ENCODE assay signal across 11 mouse cellular contexts in genomic region chr10:80169651-80170050, GRCm38 (mm10). TPM values are rescaled to one million over a fixed set of nuclear protein-coding genes. Genes with fewer than 3 reads are reported as not detected.
A peak's percentile ranks its signal among the peaks of the same experiment; 100 is the strongest.
DNase-seq lines count a peak whose midpoint lies in the region; ATAC-seq and TF ChIP-seq lines count a peak whose summit lies in the region.
"Had no signal": no experiment of that assay in that cellular context is flagged by ENCODE, and none has a peak within 500 bp of the region (broad histone marks: within the 10 kb centered on the region; RNA-seq: fewer than 3 reads in every experiment).

No protein-coding gene starts in this region.

- no peak overlapping the region for H3K4me2 ChIP-seq in heart, embryonic 11.5 days
- peak overlapping the region; percentile 85 for H3K4me2 ChIP-seq in lung, embryonic 14.5 days
- peak overlapping the region; percentile 92; the same call in 1 of the 2 replicates for H3K4me2 ChIP-seq in midbrain, embryonic 15.5 days

- no peak for TF ChIP-seq EP300 in heart, adult 2 months (IDR thresholded peaks at IDR 0.05; ENCODE audit: insufficient read depth, low read depth, low read length)

- DNase-seq in heart, adult 2 months: no peak
- DNase-seq in lung, embryonic 14.5 days: no peak
- DNase-seq in lung, postnatal 14 days: no peak
- no peak for DNase-seq in embryonic facial prominence, embryonic 10.5 days (ENCODE audit: low spot score)
- DNase-seq in cerebellum, adult 11 months: no peak
- DNase-seq in left cerebral cortex, adult 8-10 months (ENCODE audit: low spot score in 2 of 2): no peak
- DNase-seq: gastrocnemius, postnatal 25 days; right cerebral cortex, postnatal 25 days; thymus, postnatal 25 days had no signal

- intact Hi-C loops in heart, adult 2 months (cut with DNase I): loop anchor here (5.0 to 10.0 kb wide), 2 partner anchors 155 to 317 kb away; partner anchors contain the start of genes 2310011J03Rik, Pcsk4, Ptbp1 and Reep6

- no peaks in the 10 kb centered on the region for H3K9me3 ChIP-seq in heart, embryonic 11.5 days (replicated peaks; ENCODE audit: control insufficient read depth, low read length)
- no peaks in the 10 kb centered on the region for H3K9me3 ChIP-seq in lung, embryonic 14.5 days (ENCODE audit: low read depth, low read length)
- no peaks in the 10 kb centered on the region for H3K9me3 ChIP-seq in embryonic facial prominence, embryonic 10.5 days
- H3K9me3 ChIP-seq in midbrain, embryonic 15.5 days: no peaks in the 10 kb centered on the region

- peaks cover 33% of the 10 kb centered on the region for H3K4me1 ChIP-seq in heart, embryonic 11.5 days (ENCODE audit: control insufficient read depth, insufficient read depth, low read length)
- peaks cover 7% of the 10 kb centered on the region for H3K4me1 ChIP-seq in heart, adult 2 months (ENCODE audit: control insufficient read depth, insufficient read depth, low read length)
- H3K4me1 ChIP-seq in lung, embryonic 14.5 days (ENCODE audit: insufficient read depth): peaks cover 19% of the 10 kb centered on the region
- H3K4me1 ChIP-seq in embryonic facial prominence, embryonic 10.5 days: peaks cover 72% of the 10 kb centered on the region
- H3K4me1 ChIP-seq in midbrain, embryonic 15.5 days: peaks cover 66% of the 10 kb centered on the region

- TF ChIP-seq CTCF in heart, adult 2 months (IDR thresholded peaks at IDR 0.05): no peak
- TF ChIP-seq CTCF in lung, embryonic 14.5 days (IDR thresholded peaks at IDR 0.05; ENCODE audit: low read depth): no peak

- 91% methylated on average over 7 of the region's 7 CpGs for WGBS in heart, embryonic 11.5 days (ENCODE audit: insufficient replicate concordance)
- WGBS in heart, adult 2 months: 90% methylated on average over 7 of the region's 7 CpGs
- WGBS in lung, embryonic 14.5 days: 90% methylated on average over 7 of the region's 7 CpGs
- 93% methylated on average over 7 of the region's 7 CpGs for WGBS in embryonic facial prominence, embryonic 10.5 days
- 96% methylated on average over 7 of the region's 7 CpGs for WGBS in midbrain, embryonic 15.5 days

- no peak overlapping the region for H3K27ac ChIP-seq in heart, embryonic 11.5 days (ENCODE audit: low read depth, low read length)
- H3K27ac ChIP-seq in heart, adult 2 months: no peak overlapping the region
- no peak overlapping the region for H3K27ac ChIP-seq in lung, embryonic 14.5 days (ENCODE audit: low read depth)
- H3K27ac ChIP-seq in embryonic facial prominence, embryonic 10.5 days (replicated peaks): no peak overlapping the region
- no peak overlapping the region for H3K27ac ChIP-seq in midbrain, embryonic 15.5 days

- H3K27me3 ChIP-seq in heart, embryonic 11.5 days (ENCODE audit: control insufficient read depth, insufficient read depth, low read length): no peaks in the 10 kb centered on the region
- H3K27me3 ChIP-seq in heart, adult 2 months (ENCODE audit: control insufficient read depth, insufficient read depth, low read length): no peaks in the 10 kb centered on the region
- no peaks in the 10 kb centered on the region for H3K27me3 ChIP-seq in lung, embryonic 14.5 days (ENCODE audit: insufficient read depth, low read length)
- no peaks in the 10 kb centered on the region for H3K27me3 ChIP-seq in embryonic facial prominence, embryonic 10.5 days (replicated peaks; ENCODE audit: low read depth, poor library complexity, severe bottlenecking)
- H3K27me3 ChIP-seq in midbrain, embryonic 15.5 days (replicated peaks): no peaks in the 10 kb centered on the region

- H3K9ac ChIP-seq in heart, embryonic 11.5 days (ENCODE audit: low read depth, low read length): no peak overlapping the region
- H3K9ac ChIP-seq in heart, adult 2 months (ENCODE audit: low read depth, low read length): no peak overlapping the region
- no peak overlapping the region for H3K9ac ChIP-seq in lung, embryonic 14.5 days
- no peak overlapping the region for H3K9ac ChIP-seq in midbrain, embryonic 15.5 days

- H3K4me3 ChIP-seq in heart, embryonic 11.5 days (ENCODE audit: low read depth, low read length): 0 out of 2 replicates have a peak overlapping the region, but pooled peaks have one; percentile 8
- H3K4me3 ChIP-seq in heart, adult 2 months: no peak overlapping the region
- H3K4me3 ChIP-seq in lung, embryonic 14.5 days (ENCODE audit: low read depth, low read length): no peak overlapping the region
- peak overlapping the region; percentile 94 for H3K4me3 ChIP-seq in embryonic facial prominence, embryonic 10.5 days
- no peak overlapping the region for H3K4me3 ChIP-seq in midbrain, embryonic 15.5 days

- peaks cover 20% of the 10 kb centered on the region for H3K36me3 ChIP-seq in heart, embryonic 11.5 days (ENCODE audit: control insufficient read depth, insufficient read depth, low read length)
- peaks cover 2% of the 10 kb centered on the region for H3K36me3 ChIP-seq in heart, adult 2 months (ENCODE audit: control insufficient read depth, insufficient read depth, low read length)
- H3K36me3 ChIP-seq in lung, embryonic 14.5 days (ENCODE audit: insufficient read depth): peaks cover 35% of the 10 kb centered on the region
- peaks cover 39% of the 10 kb centered on the region for H3K36me3 ChIP-seq in embryonic facial prominence, embryonic 10.5 days (replicated peaks)
- peaks cover 22% of the 10 kb centered on the region for H3K36me3 ChIP-seq in midbrain, embryonic 15.5 days (replicated peaks)

- no peak for ATAC-seq in heart, embryonic 11.5 days (replicated peaks; ENCODE audit: insufficient number of reproducible peaks, low FRiP score, low TSS enrichment)
- no peak for ATAC-seq in lung, embryonic 14.5 days (ENCODE audit: insufficient read depth)
- ATAC-seq in midbrain, embryonic 15.5 days (replicated peaks): no peak

- TF ChIP-seq POLR2A in heart, adult 2 months (IDR thresholded peaks at IDR 0.05; ENCODE audit: insufficient read depth, low read depth, low read length): no peak

- peaks cover 5% of the 10 kb centered on the region for H3K79me2 ChIP-seq in heart, adult 2 months (replicated peaks; ENCODE audit: control insufficient read depth, insufficient read depth, low read length)

RNA-seq across cellular contexts. Expression of gene 1600002K03Rik, which starts 3.1 kb away (rescaled TPM):
- 9.6 and 12.4 TPM in 2 replicates for polyA plus RNA-seq in heart, embryonic 11.5 days (2014; fragmentation: Nextera tagmentation; extraction: Ambion mirVana)
- total RNA-seq in heart, adult 2 months (2021): 1 to 10 TPM; 5.9 to 6.0 TPM
- polyA plus RNA-seq in heart, adult 2 months (2012; rRNA removed): 5.6 and 6.3 TPM in 2 replicates
- 8.3 and 9.7 TPM in 2 replicates for polyA plus RNA-seq in lung, embryonic 14.5 days (2014; fragmentation: Nextera tagmentation; extraction: Ambion mirVana)
- polyA plus RNA-seq in embryonic facial prominence, embryonic 10.5 days (2016; fragmentation: Nextera tagmentation; extraction: Ambion mirVana): 10.8 and 12.0 TPM in 2 replicates
- 13.3 and 14.7 TPM in 2 replicates for polyA plus RNA-seq in midbrain, embryonic 15.5 days (2015; fragmentation: Nextera tagmentation; extraction: Ambion mirVana)
- total RNA-seq in left cerebral cortex, adult 8-10 months (2022): 1 to 10 TPM; 4.1 to 6.0 (median 5.5) TPM

RNA-seq across cellular contexts. Expression of gene Cirbp, which starts 3.9 kb away (rescaled TPM):
- polyA plus RNA-seq in heart, embryonic 11.5 days (2014; fragmentation: Nextera tagmentation; extraction: Ambion mirVana): 49.1 and 52.7 TPM in 2 replicates
- total RNA-seq in heart, adult 2 months (2021): 10 to 100 TPM; 34.2 to 43.2 TPM
- polyA plus RNA-seq in heart, adult 2 months (2012; rRNA removed): 62.5 and 85.8 TPM in 2 replicates
- polyA plus RNA-seq in lung, embryonic 14.5 days (2014; fragmentation: Nextera tagmentation; extraction: Ambion mirVana): 71.8 and 71.9 TPM in 2 replicates
- 93.2 and 110 TPM in 2 replicates for polyA plus RNA-seq in embryonic facial prominence, embryonic 10.5 days (2016; fragmentation: Nextera tagmentation; extraction: Ambion mirVana)
- 364 and 392 TPM in 2 replicates for polyA plus RNA-seq in midbrain, embryonic 15.5 days (2015; fragmentation: Nextera tagmentation; extraction: Ambion mirVana)
- 100 to 1,000 TPM; 124 to 159 (median 143) TPM for total RNA-seq in left cerebral cortex, adult 8-10 months (2022)

RNA-seq across cellular contexts. Expression of gene Efna2, which starts 9.6 kb away (rescaled TPM):
- 13.9 and 14.8 TPM in 2 replicates for polyA plus RNA-seq in heart, embryonic 11.5 days (2014; fragmentation: Nextera tagmentation; extraction: Ambion mirVana)
- total RNA-seq in heart, adult 2 months (2021): 1 to 10 TPM in 1 of 2 experiments, under 1 TPM in 1; 0.86 to 1.1 TPM
- 1.2 and 1.7 TPM in 2 replicates for polyA plus RNA-seq in heart, adult 2 months (2012; rRNA removed)
- 19.6 and 22.7 TPM in 2 replicates for polyA plus RNA-seq in lung, embryonic 14.5 days (2014; fragmentation: Nextera tagmentation; extraction: Ambion mirVana)
- 45.2 and 50.1 TPM in 2 replicates for polyA plus RNA-seq in embryonic facial prominence, embryonic 10.5 days (2016; fragmentation: Nextera tagmentation; extraction: Ambion mirVana)
- polyA plus RNA-seq in midbrain, embryonic 15.5 days (2015; fragmentation: Nextera tagmentation; extraction: Ambion mirVana): 53.4 and 54.6 TPM in 2 replicates
- total RNA-seq in left cerebral cortex, adult 8-10 months (2022): 1 to 10 TPM; 6.8 to 9.1 (median 7.7) TPM

RNA-seq across cellular contexts. Expression of gene Midn, which starts 21.6 kb away (rescaled TPM):
- polyA plus RNA-seq in heart, embryonic 11.5 days (2014; fragmentation: Nextera tagmentation; extraction: Ambion mirVana): 29.5 and 31.9 TPM in 2 replicates
- 100 to 1,000 TPM in 1 of 2 experiments, 10 to 100 TPM in 1; 96.2 to 102 TPM for total RNA-seq in heart, adult 2 months (2021)
- 50.1 and 74.5 TPM in 2 replicates for polyA plus RNA-seq in heart, adult 2 months (2012; rRNA removed)
- 32.6 and 34.2 TPM in 2 replicates for polyA plus RNA-seq in lung, embryonic 14.5 days (2014; fragmentation: Nextera tagmentation; extraction: Ambion mirVana)
- polyA plus RNA-seq in embryonic facial prominence, embryonic 10.5 days (2016; fragmentation: Nextera tagmentation; extraction: Ambion mirVana): 22.2 TPM in 2 replicates
- 29.5 and 29.9 TPM in 2 replicates for polyA plus RNA-seq in midbrain, embryonic 15.5 days (2015; fragmentation: Nextera tagmentation; extraction: Ambion mirVana)
- total RNA-seq in left cerebral cortex, adult 8-10 months (2022): 10 to 100 TPM; 48.5 to 76.4 (median 64.1) TPM

RNA-seq across cellular contexts. Expression of gene Cbarp, which starts 29.0 kb away (rescaled TPM):
- polyA plus RNA-seq in heart, embryonic 11.5 days (2014; fragmentation: Nextera tagmentation; extraction: Ambion mirVana): 2.5 and 2.7 TPM in 2 replicates
- 1 to 10 TPM; 3.9 to 4.9 TPM for total RNA-seq in heart, adult 2 months (2021)
- 3.0 and 4.3 TPM in 2 replicates for polyA plus RNA-seq in heart, adult 2 months (2012; rRNA removed)
- polyA plus RNA-seq in lung, embryonic 14.5 days (2014; fragmentation: Nextera tagmentation; extraction: Ambion mirVana): 3.8 and 5.5 TPM in 2 replicates
- polyA plus RNA-seq in embryonic facial prominence, embryonic 10.5 days (2016; fragmentation: Nextera tagmentation; extraction: Ambion mirVana): 4.9 and 8.5 TPM in 2 replicates
- polyA plus RNA-seq in midbrain, embryonic 15.5 days (2015; fragmentation: Nextera tagmentation; extraction: Ambion mirVana): 65.7 and 66.9 TPM in 2 replicates
- total RNA-seq in left cerebral cortex, adult 8-10 months (2022): 100 to 1,000 TPM; 328 to 363 (median 358) TPM

Comparison
In these comparisons a context has a peak if more than half of its experiments do, and no peak if none do; other contexts are left out.
1. H3K4me3 ChIP-seq: peak in heart, embryonic 11.5 days (single experiment) and embryonic facial prominence, embryonic 10.5 days (single experiment); none in heart, adult 2 months (single experiment), lung, embryonic 14.5 days (single experiment) and midbrain, embryonic 15.5 days (single experiment).